Mouse (Mus musculus) heart, adult 2 months (tissue): ENCODE measurements around the gene Srgap2. TPM values are rescaled to one million over a fixed set of nuclear protein-coding genes. Genes with fewer than 3 reads are reported as not detected.

Source experiments
- DNase-seq, 2 experiments: peaks; one replicate each; pipeline ENCODE4 v3.0.0; 2021
- H3K27ac ChIP-seq: fragments of 200-600 bp; 2 replicates; pipeline ENCODE4 v1.8.1; 2022
- H3K27me3 ChIP-seq: fragments of 200-500 bp; 2 replicates; pipeline ENCODE4 v1.6.1; 2012; ENCODE audit warnings: mild to moderate bottlenecking, low read length, inconsistent platforms, mixed read lengths; ENCODE audit not compliant: control insufficient read depth, insufficient read depth
- H3K36me3 ChIP-seq: fragments of 200-500 bp; 2 replicates; pipeline ENCODE4 v1.6.1; 2012; ENCODE audit warnings: low read length, inconsistent platforms; ENCODE audit not compliant: control insufficient read depth, insufficient read depth
- H3K4me1 ChIP-seq: fragments of 200-500 bp; 2 replicates; pipeline ENCODE4 v1.6.1; 2011; ENCODE audit warnings: low read length; ENCODE audit not compliant: control insufficient read depth, insufficient read depth
- H3K4me3 ChIP-seq: fragments of 200-600 bp; 2 replicates; pipeline ENCODE4 v1.8.1; 2022
- H3K79me2 ChIP-seq: fragments of 200-500 bp; replicated peaks from 2 replicates; pipeline ENCODE4 v1.6.1; 2012; ENCODE audit warnings: mild to moderate bottlenecking, inconsistent platforms, low read length, moderate library complexity, mixed read lengths; ENCODE audit not compliant: control insufficient read depth, insufficient read depth
- H3K9ac ChIP-seq: fragments of 200-500 bp; 2 replicates; pipeline ENCODE4 v1.6.1; 2012; ENCODE audit warnings: low read depth, mild to moderate bottlenecking, control low read depth, inconsistent platforms, low read length, mixed read lengths
- CTCF ChIP-seq: fragments of 200-600 bp; IDR thresholded peaks from 2 replicates; pipeline ENCODE4 v1.8.1; 2022; ENCODE audit warnings: antibody characterized with exemption, mild to moderate bottlenecking, moderate library complexity
- EP300 ChIP-seq: fragments of 200-500 bp; IDR thresholded peaks from 2 replicates; pipeline ENCODE4 v1.6.1; 2011; ENCODE audit warnings: low read depth, low read length, control low read depth; ENCODE audit not compliant: insufficient read depth
- POLR2A ChIP-seq: fragments of 200-500 bp; IDR thresholded peaks from 2 replicates; pipeline ENCODE4 v1.6.1; 2011; ENCODE audit warnings: mild to moderate bottlenecking, low read depth, low read length, control low read depth; ENCODE audit not compliant: insufficient read depth
- WGBS: fragments of 180-500 bp; shearing (Covaris S2); methylation state at CpG from one replicate; pipeline ENCODE4 v1.1.7; 2018; 5-methylcytosine and 5-hydroxymethylcytosine counted together
- intact Hi-C: fragments of 180-260 bp; cut with DNase I; formaldehyde crosslinking; loops from one replicate; pipeline ENCODE4 v1.15.1; 2025
- polyA plus RNA-seq: library from polyadenylated mRNA; depleted of rRNA; stranded (reverse); fragments of >200 nt; gene quantifications from 2 replicates; pipeline ENCODE4 v1.2.3, GENCODE M21; 2012
- total RNA-seq, 2 experiments: library from RNA; stranded (reverse); gene quantifications; 2 replicates each; pipeline ENCODE4 v1.2.3; 2021

Srgap2 gene
- total and polyA plus RNA-seq, 3 experiments: 15.2 to 20.5 (median 15.9) TPM

- H3K9ac ChIP-seq: no peak overlapping the region
- H3K79me2 ChIP-seq: no peaks in the 10 kb centered on the region
- H3K27me3 ChIP-seq: no peaks in the 10 kb centered on the region
- WGBS: 79% methylated on average over 1 of the region's 1 CpGs
- no peak overlapping the region for H3K4me3 ChIP-seq
- no peak for DNase-seq
- no peaks in the 10 kb centered on the region for H3K4me1 ChIP-seq
- H3K36me3 ChIP-seq: no peaks in the 10 kb centered on the region; the same call in 1 of the 2 replicates
- intact Hi-C loops: no loop called here
- TF ChIP-seq CTCF (no peak), POLR2A (no peak), EP300 (no peak)
- H3K27ac ChIP-seq: no peak overlapping the region
Observed at GRCm38 (mm10) chr1:131327167-131327566, 200.0 kb downstream of the Srgap2 start.

- H3K36me3 ChIP-seq: no peaks in the 10 kb centered on the region
- no peak for TF ChIP-seq POLR2A
- no peak for TF ChIP-seq EP300
- TF ChIP-seq CTCF: no peak
- intact Hi-C loops: no loop called here
- no peak overlapping the region for H3K4me3 ChIP-seq
- H3K27ac ChIP-seq: no peak overlapping the region
- H3K27me3 ChIP-seq: no peaks in the 10 kb centered on the region
- DNase-seq: no peak
- no peaks in the 10 kb centered on the region for H3K79me2 ChIP-seq
- H3K9ac ChIP-seq: no peak overlapping the region
- WGBS: 83% methylated on average over 3 of the region's 3 CpGs
- no peaks in the 10 kb centered on the region for H3K4me1 ChIP-seq
Observed at GRCm38 (mm10) chr1:131324816-131325463, 202.2 kb downstream of the Srgap2 start.

- Histone ChIP-seq H3K9ac (no peak overlapping the region), H3K36me3 (peaks cover 3% of the 10 kb centered on the region; the same call in 1 of the 2 replicates), H3K27me3 (no peaks in the 10 kb centered on the region), H3K27ac (no peak overlapping the region), H3K79me2 (no peaks in the 10 kb centered on the region), H3K4me3 (no peak overlapping the region), H3K4me1 (no peaks in the 10 kb centered on the region)
- DNase-seq: no peak
- TF ChIP-seq POLR2A (no peak), CTCF (peak; percentile 38)
- 84% methylated on average over 3 of the region's 3 CpGs for WGBS
- intact Hi-C loops: no loop called here
Observed at GRCm38 (mm10) chr1:131319598-131320330, 207.4 kb downstream of the Srgap2 start.

GRCm38 (mm10) chr1:131318397-131318796 lies 208.8 kb downstream of the Srgap2 start:
- Histone ChIP-seq H3K4me1 (no peaks in the 10 kb centered on the region), H3K79me2 (no peaks in the 10 kb centered on the region), H3K36me3 (peaks cover 3% of the 10 kb centered on the region; the same call in 1 of the 2 replicates), H3K27me3 (no peaks in the 10 kb centered on the region), H3K4me3 (no peak overlapping the region), H3K27ac (no peak overlapping the region), H3K9ac (no peak overlapping the region)
- DNase-seq: no peak
- WGBS: 68% methylated on average over 2 of the region's 2 CpGs
- TF ChIP-seq EP300 (no peak), CTCF (no peak), POLR2A (no peak)
- intact Hi-C loops: no loop called here

GRCm38 (mm10) chr1:131317625-131318024 lies 209.5 kb downstream of the Srgap2 start:
- WGBS: 63% methylated on average over 5 of the region's 5 CpGs
- no peak overlapping the region for H3K9ac ChIP-seq
- H3K36me3 ChIP-seq: peaks cover 3% of the 10 kb centered on the region; the same call in 1 of the 2 replicates
- no peak overlapping the region for H3K4me3 ChIP-seq
- H3K27ac ChIP-seq: no peak overlapping the region
- TF ChIP-seq POLR2A: no peak
- no peak for TF ChIP-seq EP300
- TF ChIP-seq CTCF: no peak
- DNase-seq: no peak
- no peaks in the 10 kb centered on the region for H3K79me2 ChIP-seq
- H3K4me1 ChIP-seq: no peaks in the 10 kb centered on the region
- intact Hi-C loops: no loop called here
- no peaks in the 10 kb centered on the region for H3K27me3 ChIP-seq

GRCm38 (mm10) chr1:131311284-131311683 lies 215.9 kb downstream of the Srgap2 start:
- no peak for DNase-seq
- peaks cover 1% of the 10 kb centered on the region for H3K36me3 ChIP-seq

More at GRCm38 (mm10) chr1:131311284-131311683, 215.9 kb downstream of the Srgap2 start:
- Histone ChIP-seq H3K79me2 (no peaks in the 10 kb centered on the region), H3K27ac (no peak overlapping the region), H3K4me1 (no peaks in the 10 kb centered on the region), H3K4me3 (no peak overlapping the region), H3K27me3 (no peaks in the 10 kb centered on the region), H3K9ac (no peak overlapping the region)
- intact Hi-C loops: no loop called here
- WGBS: 94% methylated on average over 3 of the region's 3 CpGs
- no peak for TF ChIP-seq POLR2A
- no peak for TF ChIP-seq CTCF
- TF ChIP-seq EP300: no peak
